Comparison of ENCODE assay signal across 24 mouse cellular contexts in genomic region chr19:36867416-36867815, GRCm38 (mm10). TPM values are rescaled to one million over a fixed set of nuclear protein-coding genes. Genes with fewer than 3 reads are reported as not detected.
DNase-seq lines count a peak whose midpoint lies in the region; ATAC-seq and TF ChIP-seq lines count a peak whose summit lies in the region.
"Had no signal": no experiment of that assay in that cellular context is flagged by ENCODE, and none has a peak within 500 bp of the region (broad histone marks: within the 10 kb centered on the region; RNA-seq: fewer than 3 reads in every experiment).

No protein-coding gene starts in this region.

- DNase-seq in kidney, adult 2 months = peak; percentile 79
- peak; percentile 77 for DNase-seq in kidney, adult 9 months
- DNase-seq in kidney, postnatal 4 days = no peak
- DNase-seq in kidney, postnatal 25 days = peak; percentile 45
- no peak for DNase-seq in kidney, adult 18-20 months
- DNase-seq in kidney, postnatal 36 days = peak; percentile 46 to 65
- DNase-seq in layer of hippocampus, adult 8-10 months (ENCODE audit: low spot score in 2 of 2) = no peak
- DNase-seq: adrenal gland, adult 2 months; adrenal gland, postnatal 10 days; adrenal gland, postnatal 25 days; cerebellum, adult 11 months; cerebellum, adult 18-20 months; cerebellum, adult 8-10 months; cerebellum, adult 9-11 months; cerebellum, postnatal 14 days; cerebellum, postnatal 36 days; embryo, embryonic 11 days had no signal

- no peak for TF ChIP-seq POLR2A in kidney, adult 2 months (IDR thresholded peaks at IDR 0.05; ENCODE audit: low read depth, low read length)

- peaks cover 2% of the 10 kb centered on the region; the same call in 1 of the 2 replicates for H3K4me1 ChIP-seq in kidney, adult 2 months (ENCODE audit: control insufficient read depth, insufficient read depth, low read length)
- H3K4me1 ChIP-seq in kidney, embryonic 14.5 days (ENCODE audit: control insufficient read depth, insufficient read depth, low read length) = no peaks in the 10 kb centered on the region
- H3K4me1 ChIP-seq: embryonic facial prominence, embryonic 13.5 days; embryonic facial prominence, embryonic 15.5 days; forebrain, embryonic 10.5 days; forebrain, embryonic 12.5 days had no signal

- H3K27ac ChIP-seq in kidney, adult 2 months (ENCODE audit: insufficient read depth, low read depth, low read length) = no peak overlapping the region
- H3K27ac ChIP-seq in kidney, embryonic 14.5 days (ENCODE audit: low read depth, low read length) = no peak overlapping the region
- H3K27ac ChIP-seq: embryonic facial prominence, embryonic 13.5 days; embryonic facial prominence, embryonic 15.5 days; forebrain, embryonic 10.5 days; forebrain, embryonic 12.5 days had no signal

- TF ChIP-seq CTCF in kidney, adult 2 months (conservative IDR thresholded peaks at IDR 0.05; ENCODE audit: insufficient read depth, insufficient read length, low read depth, low read length) = no peak

- H3K9me3 ChIP-seq in kidney, embryonic 14.5 days (ENCODE audit: control insufficient read depth, low read length) = no peaks in the 10 kb centered on the region
- H3K9me3 ChIP-seq: embryonic facial prominence, embryonic 13.5 days; embryonic facial prominence, embryonic 15.5 days; forebrain, embryonic 10.5 days; forebrain, embryonic 12.5 days had no signal

- H3K36me3 ChIP-seq in kidney, adult 2 months (ENCODE audit: control insufficient read depth, insufficient read depth, low read length) = peaks cover 11% of the 10 kb centered on the region
- peaks cover 86% of the 10 kb centered on the region for H3K36me3 ChIP-seq in kidney, embryonic 14.5 days (ENCODE audit: control insufficient read depth, insufficient read depth, low read length)

- no peaks in the 10 kb centered on the region for H3K27me3 ChIP-seq in kidney, adult 2 months (replicated peaks; ENCODE audit: control insufficient read depth, insufficient read depth, low read length)
- no peaks in the 10 kb centered on the region for H3K27me3 ChIP-seq in kidney, embryonic 14.5 days (ENCODE audit: control insufficient read depth, insufficient read depth, low read length)
- H3K27me3 ChIP-seq: embryonic facial prominence, embryonic 13.5 days; embryonic facial prominence, embryonic 15.5 days; forebrain, embryonic 12.5 days had no signal

- no peak overlapping the region for H3K4me2 ChIP-seq in kidney, embryonic 14.5 days (replicated peaks; ENCODE audit: low read depth, low read length)
- H3K4me2 ChIP-seq: embryonic facial prominence, embryonic 13.5 days; embryonic facial prominence, embryonic 15.5 days; forebrain, embryonic 12.5 days had no signal

- H3K4me3 ChIP-seq in kidney, adult 2 months (ENCODE audit: insufficient read depth, low read depth, low read length) = no peak overlapping the region
- no peak overlapping the region for H3K4me3 ChIP-seq in kidney, embryonic 14.5 days (ENCODE audit: low read length)
- H3K4me3 ChIP-seq: embryonic facial prominence, embryonic 13.5 days; embryonic facial prominence, embryonic 15.5 days; erythroblast, embryonic 14.5 days; forebrain, embryonic 10.5 days; forebrain, embryonic 12.5 days had no signal

- H3K9ac ChIP-seq in kidney, embryonic 14.5 days (ENCODE audit: low read depth, low read length) = no peak overlapping the region
- H3K9ac ChIP-seq: embryonic facial prominence, embryonic 13.5 days; embryonic facial prominence, embryonic 15.5 days; forebrain, embryonic 12.5 days had no signal

- ATAC-seq in kidney, embryonic 14.5 days (ENCODE audit: low FRiP score, low TSS enrichment) = no peak
- ATAC-seq: forebrain, embryonic 14.5 days had no signal

- WGBS in kidney, adult 2 months = 56% methylated on average over 8 of the region's 8 CpGs
- WGBS in kidney, embryonic 14.5 days = 92% methylated on average over 8 of the region's 8 CpGs

RNA-seq across cellular contexts. Expression of gene Tnks2, which starts 33.4 kb away (rescaled TPM):
- polyA plus RNA-seq in kidney, adult 2 months (2012; rRNA removed) = 19.2 and 24.8 TPM in 2 replicates
- polyA plus RNA-seq in kidney, embryonic 14.5 days (2014; fragmentation: Nextera tagmentation; extraction: Ambion mirVana) = 55.7 and 93.9 TPM in 2 replicates
- 100 to 1,000 TPM; 113 to 120 (median 119) TPM for total RNA-seq in layer of hippocampus, adult 8-10 months (2022)

RNA-seq across cellular contexts. Expression of gene Fgfbp3, which starts 52.0 kb away (rescaled TPM):
- 2.1 and 3.5 TPM in 2 replicates for polyA plus RNA-seq in kidney, adult 2 months (2012; rRNA removed)
- 4.9 and 6.0 TPM in 2 replicates for polyA plus RNA-seq in kidney, embryonic 14.5 days (2014; fragmentation: Nextera tagmentation; extraction: Ambion mirVana)
- total RNA-seq in layer of hippocampus, adult 8-10 months (2022) = 1 to 10 TPM; 6.0 to 8.2 (median 6.4) TPM

RNA-seq across cellular contexts. Expression of gene Btaf1, which starts 58.5 kb away (rescaled TPM):
- polyA plus RNA-seq in kidney, adult 2 months (2012; rRNA removed) = 4.5 and 5.1 TPM in 2 replicates
- polyA plus RNA-seq in kidney, embryonic 14.5 days (2014; fragmentation: Nextera tagmentation; extraction: Ambion mirVana) = 9.1 and 19.0 TPM in 2 replicates
- total RNA-seq in layer of hippocampus, adult 8-10 months (2022) = 10 to 100 TPM; 21.4 to 34.2 (median 25.7) TPM

Comparison
In these comparisons a context has a peak if more than half of its experiments do, and no peak if none do; other contexts are left out.
1. DNase-seq: peak in kidney, adult 2 months (single experiment), kidney, adult 9 months (single experiment), kidney, postnatal 25 days (2 of 2) and kidney, postnatal 36 days (2 of 2); none in kidney, postnatal 4 days (0 of 2), kidney, adult 18-20 months (single experiment) and layer of hippocampus, adult 8-10 months (0 of 2).